Mouse (Mus musculus) frontal cortex, postnatal 10 days (tissue): ENCODE data around the gene Rbfox1.

Source experiments
- DNase-seq, 2 experiments: peaks; one replicate each; pipeline ENCODE4 v3.0.0; 2022; ENCODE audit warnings: low spot score in 2 of 2, mixed read lengths in 1 of 2

Gene Rbfox1

GRCm38 (mm10) chr16:6907550-6907949 is 1022.4 kb downstream of the Rbfox1 start:
- no peak for DNase-seq

DNA sequence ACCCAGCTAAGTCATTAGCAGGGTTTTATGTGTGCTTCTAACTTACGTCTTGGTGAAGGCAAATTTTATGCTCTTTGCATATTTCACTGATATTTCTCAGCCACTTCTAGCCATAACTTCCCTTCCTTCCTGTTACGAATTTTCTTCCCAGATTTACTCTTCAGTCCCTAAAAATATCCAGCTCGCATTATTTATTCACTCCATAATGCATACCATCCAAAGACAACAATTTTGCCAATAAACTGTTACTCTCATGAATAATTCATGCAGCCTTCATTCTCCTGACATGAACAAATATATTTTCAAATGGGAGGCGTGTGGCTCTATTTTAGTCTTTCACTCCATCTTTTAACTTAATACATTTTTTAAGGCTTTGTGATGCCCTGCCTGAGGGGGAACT is 1029.4 kb downstream of the Rbfox1 start:
- DNase-seq = no peak

GRCm38 (mm10) chr16:6918641-6919040 is 1033.5 kb downstream of the Rbfox1 start:
- no peak for DNase-seq

GRCm38 (mm10) chr16:6919681-6920080 is 1034.5 kb downstream of the Rbfox1 start:
- DNase-seq = no peak

- DNase-seq = no peak
Observed at GRCm38 (mm10) chr16:6927661-6928060, 1042.5 kb downstream of the Rbfox1 start.

GRCm38 (mm10) chr16:6930795-6931194 is 1045.6 kb downstream of the Rbfox1 start:
- DNase-seq = no peak

DNA sequence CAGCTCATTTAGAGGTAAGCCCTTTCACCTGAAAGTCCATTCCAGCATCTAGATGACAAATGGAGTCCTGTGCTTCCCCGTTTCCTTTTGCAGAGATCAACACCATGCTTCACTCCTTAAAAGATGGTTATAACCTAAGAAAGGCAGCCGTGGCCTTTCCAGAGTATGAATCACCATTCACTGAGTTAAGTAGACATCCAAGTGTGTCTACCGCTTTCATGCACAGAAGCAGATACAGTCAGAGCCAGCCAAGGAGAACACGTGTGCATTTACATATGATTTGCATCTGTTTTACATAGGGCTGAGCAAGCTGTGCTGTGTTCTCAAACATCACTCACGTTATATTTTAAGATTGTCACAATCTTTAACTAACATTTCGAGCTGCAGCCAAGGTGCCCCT is 1061.0 kb downstream of the Rbfox1 start:
- peak; percentile 24 to 25 for DNase-seq

DNA sequence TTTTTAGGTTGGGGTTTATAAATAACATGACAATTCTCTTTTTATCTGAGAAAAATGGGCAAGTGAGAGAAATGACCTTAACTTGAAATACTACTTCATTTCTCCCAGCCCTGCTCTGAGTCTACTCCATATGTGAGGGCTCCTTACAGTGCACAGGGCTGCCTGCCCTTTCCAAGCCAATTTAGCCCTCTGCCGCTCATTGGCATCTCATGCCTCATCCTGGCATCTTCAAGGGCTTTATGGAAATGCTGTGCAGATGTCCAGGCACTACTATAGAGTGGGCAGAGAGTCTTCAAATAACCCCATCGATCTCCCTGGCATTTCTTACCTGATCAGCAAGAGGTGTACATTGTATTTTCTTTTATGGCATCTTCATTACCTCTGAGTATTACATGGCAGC is 1064.5 kb downstream of the Rbfox1 start:
- DNase-seq = no peak

- DNase-seq = no peak
Observed at GRCm38 (mm10) chr16:6955102-6955675, 1070.0 kb downstream of the Rbfox1 start.

GRCm38 (mm10) chr16:6961931-6962379 is 1076.8 kb downstream of the Rbfox1 start:
- no peak for DNase-seq

GRCm38 (mm10) chr16:6962508-6962907 is 1077.4 kb downstream of the Rbfox1 start:
- DNase-seq = no peak

DNA sequence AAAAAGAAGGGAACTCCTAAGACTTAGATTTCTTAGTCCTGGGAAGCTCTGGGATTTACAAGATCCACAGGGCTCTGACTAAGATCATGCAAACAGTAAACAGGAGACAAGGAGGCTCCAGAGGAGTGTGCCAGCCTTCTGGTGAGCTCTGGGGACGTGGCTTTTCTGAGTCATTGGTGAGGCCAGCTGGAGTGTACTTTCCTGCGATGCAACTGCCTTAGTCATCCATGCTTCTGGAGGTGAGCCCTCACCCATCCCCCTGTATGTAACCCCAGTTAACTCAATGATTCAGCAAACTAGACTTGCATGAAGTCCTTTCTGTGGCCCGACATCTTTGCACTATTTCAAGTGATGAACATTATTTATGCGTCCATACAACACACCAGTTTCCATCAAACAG is 1078.4 kb downstream of the Rbfox1 start:
- DNase-seq = no peak

- DNase-seq = no peak
Observed at GRCm38 (mm10) chr16:6964720-6965583, 1079.8 kb downstream of the Rbfox1 start.

DNA sequence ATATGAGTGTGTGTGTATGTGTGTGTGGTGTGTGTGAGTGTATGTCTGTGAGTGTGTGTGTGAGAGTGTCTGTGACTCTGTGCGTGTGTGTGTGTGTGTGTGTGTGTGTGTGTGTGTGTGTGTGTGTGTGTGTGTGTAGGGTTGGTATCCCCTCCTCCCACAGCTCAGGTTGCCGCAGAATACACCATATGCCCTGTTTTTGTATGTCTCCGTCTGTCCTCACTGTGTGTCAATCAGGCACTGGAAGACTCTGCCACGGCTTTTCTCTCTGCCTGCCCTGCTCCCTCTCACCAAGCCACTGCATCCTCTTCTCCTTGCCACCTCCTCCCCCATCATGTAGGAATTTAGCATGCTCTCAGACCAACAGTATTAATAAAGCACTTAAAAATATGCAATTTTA is 1084.8 kb downstream of the Rbfox1 start:
- DNase-seq = no peak

DNA sequence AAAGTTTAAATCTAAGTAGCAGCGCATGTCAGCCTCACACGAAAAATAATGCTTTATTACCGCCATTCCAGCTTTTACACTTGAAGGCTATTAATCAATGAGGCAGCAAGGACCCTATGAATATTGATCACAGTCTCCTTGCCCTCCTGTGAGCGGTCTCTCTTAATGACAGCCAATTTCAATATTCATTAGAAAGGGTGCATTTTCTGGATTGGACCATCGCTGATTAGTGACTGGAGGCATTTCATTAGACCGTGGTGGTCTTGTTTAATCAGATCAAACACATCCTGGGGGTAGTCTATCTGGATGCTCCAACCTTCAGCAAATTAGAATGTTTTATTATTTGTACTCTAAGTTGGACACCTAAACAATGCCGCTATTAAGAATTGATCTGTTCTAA is 1091.2 kb downstream of the Rbfox1 start:
- no peak for DNase-seq

GRCm38 (mm10) chr16:6983947-6984346 is 1098.8 kb downstream of the Rbfox1 start:
- no peak for DNase-seq

DNA sequence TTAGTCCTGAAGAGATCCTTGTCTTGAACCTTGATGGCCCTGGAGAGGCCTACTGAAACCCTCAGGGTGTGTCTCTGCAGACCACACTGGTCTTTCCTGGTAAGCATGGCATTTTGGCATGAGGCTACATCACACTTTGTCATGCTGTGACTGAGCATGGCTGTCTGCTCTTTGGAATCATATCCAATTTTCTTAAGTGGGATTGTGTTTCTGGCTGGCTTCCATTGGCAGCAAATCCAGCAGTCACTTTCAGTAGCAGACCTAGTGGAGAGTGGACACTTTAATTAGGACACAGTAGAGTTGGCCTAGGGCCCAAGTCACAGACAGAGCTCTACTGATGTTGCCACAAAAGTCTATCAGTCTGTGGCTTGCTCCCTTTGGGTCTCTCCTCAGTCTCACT is 1100.9 kb downstream of the Rbfox1 start:
- peak; percentile 24 to 28 for DNase-seq

GRCm38 (mm10) chr16:6986494-6986893 is 1101.3 kb downstream of the Rbfox1 start:
- no peak for DNase-seq

GRCm38 (mm10) chr16:6992251-6992650 is 1107.1 kb downstream of the Rbfox1 start:
- no peak for DNase-seq

DNA sequence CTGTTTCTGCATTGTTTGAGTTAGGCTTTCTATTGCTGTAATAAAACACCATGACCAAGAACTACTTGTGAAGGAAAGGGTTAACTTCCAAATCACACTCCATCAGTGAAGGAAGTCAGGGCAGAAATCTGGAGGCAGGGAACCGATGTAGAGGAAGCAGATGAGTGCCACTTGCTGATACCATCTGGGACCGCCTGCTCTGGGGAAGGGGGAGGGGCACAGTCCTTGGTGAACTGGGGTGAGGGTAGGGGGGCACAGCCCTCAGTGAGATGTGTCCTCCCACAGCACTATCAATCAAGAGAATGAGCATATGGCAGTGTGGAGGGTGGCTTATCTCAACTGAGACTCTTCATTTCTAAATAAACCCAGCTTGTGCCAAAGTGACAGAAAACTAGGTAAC is 1108.0 kb downstream of the Rbfox1 start:
- no peak for DNase-seq

- DNase-seq = no peak
Observed at GRCm38 (mm10) chr16:6997109-6997508, 1112.0 kb downstream of the Rbfox1 start.

GRCm38 (mm10) chr16:6997834-6998233 is 1112.7 kb downstream of the Rbfox1 start:
- DNase-seq = no peak

- DNase-seq = no peak
Observed at GRCm38 (mm10) chr16:7004565-7004964, 1119.4 kb downstream of the Rbfox1 start.
